Mouse (Mus musculus) testis, adult 2 months (tissue): Measurements from ENCODE around the gene Tcf3. TPM values are rescaled to one million over a fixed set of nuclear protein-coding genes. Genes with fewer than 3 reads are reported as not detected.

Source experiments
- H3K27ac ChIP-seq: fragments of 200-500 bp; 2 replicates; pipeline ENCODE4 v1.5.1; 2012; ENCODE audit warnings: low read depth, low read length; ENCODE audit not compliant: control insufficient read depth, insufficient read depth
- H3K27me3 ChIP-seq: fragments of 200-500 bp; 2 replicates; pipeline ENCODE4 v1.6.1; 2012; ENCODE audit warnings: mild to moderate bottlenecking, low read length, moderate library complexity; ENCODE audit not compliant: control insufficient read depth, insufficient read depth
- H3K36me3 ChIP-seq: fragments of 200-500 bp; 2 replicates; pipeline ENCODE4 v1.6.1; 2012; ENCODE audit warnings: mild to moderate bottlenecking, low read length; ENCODE audit not compliant: control insufficient read depth, insufficient read depth
- H3K4me1 ChIP-seq: fragments of 200-500 bp; 2 replicates; pipeline ENCODE4 v1.6.1; 2012; ENCODE audit warnings: low read length; ENCODE audit not compliant: control insufficient read depth, insufficient read depth
- H3K4me3 ChIP-seq: fragments of 200-500 bp; 2 replicates; pipeline ENCODE4 v1.5.1; 2012; ENCODE audit warnings: low read depth, mild to moderate bottlenecking, low read length, moderate library complexity, mixed read lengths; ENCODE audit not compliant: control insufficient read depth
- CTCF ChIP-seq: fragments of 200-500 bp; IDR thresholded peaks from 2 replicates; pipeline ENCODE4 v1.5.1; 2012; ENCODE audit warnings: low read depth, mild to moderate bottlenecking, inconsistent platforms, low read length, moderate library complexity; ENCODE audit not compliant: control insufficient read depth, insufficient read depth, insufficient replicate concordance
- POLR2A ChIP-seq: fragments of 200-500 bp; IDR thresholded peaks from 2 replicates; pipeline ENCODE4 v1.6.1; 2012; ENCODE audit warnings: low read depth, mild to moderate bottlenecking, inconsistent platforms, low read length, moderate library complexity; ENCODE audit not compliant: control insufficient read depth
- polyA plus RNA-seq: library from polyadenylated mRNA; depleted of rRNA; stranded (reverse); fragments of >200 nt; gene quantifications from 2 replicates; pipeline ENCODE4 v1.2.3, GENCODE M21; 2012

Gene Tcf3
- polyA plus RNA-seq, 1 experiment, result 14.9 TPM

DNA sequence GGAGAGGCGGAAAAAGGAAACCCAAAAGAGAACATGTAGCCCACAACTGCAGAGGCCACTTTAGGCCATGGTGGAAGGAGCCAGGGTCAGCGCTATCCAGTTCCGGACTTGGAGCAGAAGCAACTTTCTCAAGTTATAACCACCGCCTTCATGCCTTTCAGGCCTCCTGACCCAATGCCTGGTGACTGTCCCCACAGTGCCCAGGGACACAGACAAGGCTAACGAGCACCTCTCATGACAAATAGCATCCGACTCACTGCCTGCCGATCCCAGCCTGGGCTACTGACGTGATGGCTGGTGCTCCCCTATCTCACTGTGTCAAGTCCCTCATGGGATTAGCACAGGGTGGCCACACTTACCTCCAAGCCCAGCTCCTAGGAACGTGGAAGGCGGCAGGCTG is 12.7 kb downstream of the Tcf3 start:
- TF ChIP-seq POLR2A (no peak), CTCF (no peak)
- no peak overlapping the region for H3K27ac ChIP-seq
- no peak overlapping the region for H3K4me3 ChIP-seq
- no peaks in the 10 kb centered on the region for H3K36me3 ChIP-seq
- no peaks in the 10 kb centered on the region for H3K4me1 ChIP-seq
- H3K27me3 ChIP-seq, result no peaks in the 10 kb centered on the region

DNA sequence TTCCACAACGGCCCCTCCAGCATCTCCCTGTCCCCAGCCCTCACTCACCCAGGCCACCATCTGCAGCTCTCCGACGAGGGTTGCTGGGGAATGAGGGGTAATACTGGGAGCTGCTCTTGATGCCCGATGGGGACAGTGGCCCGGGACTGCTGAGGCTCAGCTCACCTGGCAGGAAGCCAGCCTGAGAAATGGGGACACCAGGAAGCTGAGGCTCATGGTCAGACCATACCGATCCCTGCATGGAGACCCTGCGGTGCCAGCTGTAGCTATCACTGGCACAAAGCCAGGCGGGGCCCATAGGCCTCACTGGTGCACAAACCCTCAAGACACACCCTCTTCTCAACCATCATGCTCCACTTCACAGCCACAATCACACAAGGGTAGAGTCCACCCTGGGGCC is 14.0 kb downstream of the Tcf3 start:
- no peaks in the 10 kb centered on the region for H3K36me3 ChIP-seq
- H3K4me3 ChIP-seq, result no peak overlapping the region
- no peaks in the 10 kb centered on the region for H3K4me1 ChIP-seq
- H3K27me3 ChIP-seq, result no peaks in the 10 kb centered on the region
- H3K27ac ChIP-seq, result no peak overlapping the region
- TF ChIP-seq POLR2A (no peak), CTCF (no peak)

DNA sequence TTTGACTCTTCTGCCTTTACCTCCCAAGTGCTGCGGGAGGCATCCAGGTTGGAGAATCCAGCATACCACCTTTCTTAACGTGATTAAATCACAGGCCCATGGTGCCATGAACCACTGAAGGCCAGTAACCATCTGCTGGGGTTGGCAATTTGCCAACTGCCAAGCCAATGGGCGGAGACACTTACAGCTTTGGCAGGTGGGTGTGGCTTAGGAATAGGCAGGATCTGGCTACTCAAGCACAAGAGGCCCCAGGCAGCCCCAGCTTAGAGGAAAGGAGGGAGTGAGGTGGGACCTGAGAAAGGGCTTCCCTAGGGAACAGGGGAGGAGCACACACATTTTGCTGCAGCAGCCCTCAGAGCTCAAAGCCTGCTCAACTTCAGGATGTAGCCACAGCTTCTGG is 15.1 kb downstream of the Tcf3 start:
- Histone ChIP-seq H3K4me3 (no peak overlapping the region), H3K27ac (no peak overlapping the region), H3K27me3 (no peaks in the 10 kb centered on the region), H3K36me3 (no peaks in the 10 kb centered on the region), H3K4me1 (no peaks in the 10 kb centered on the region)
- no peak for TF ChIP-seq CTCF

DNA sequence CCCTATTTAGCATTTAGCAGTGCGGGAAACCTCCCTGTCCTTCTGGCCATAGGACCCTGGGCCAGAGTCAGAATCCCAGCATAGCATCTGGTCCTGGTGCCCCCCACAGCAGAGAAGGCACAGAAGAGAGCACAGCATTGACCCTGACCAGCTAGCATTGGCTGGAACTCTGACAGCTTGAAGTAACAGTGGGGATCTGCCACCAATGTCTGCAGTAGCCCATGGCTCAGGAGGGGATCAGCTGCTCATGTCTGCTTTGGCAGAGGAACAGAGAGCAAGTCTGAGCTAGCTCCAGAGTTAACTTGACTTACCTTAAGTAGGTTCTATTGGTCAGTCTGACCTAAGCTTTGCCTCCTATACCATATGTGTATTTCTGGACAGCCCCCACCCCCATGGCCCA is 15.6 kb downstream of the Tcf3 start:
- Histone ChIP-seq H3K4me1 (no peaks in the 10 kb centered on the region), H3K36me3 (no peaks in the 10 kb centered on the region)
- TF ChIP-seq CTCF (no peak), POLR2A (no peak)

DNA sequence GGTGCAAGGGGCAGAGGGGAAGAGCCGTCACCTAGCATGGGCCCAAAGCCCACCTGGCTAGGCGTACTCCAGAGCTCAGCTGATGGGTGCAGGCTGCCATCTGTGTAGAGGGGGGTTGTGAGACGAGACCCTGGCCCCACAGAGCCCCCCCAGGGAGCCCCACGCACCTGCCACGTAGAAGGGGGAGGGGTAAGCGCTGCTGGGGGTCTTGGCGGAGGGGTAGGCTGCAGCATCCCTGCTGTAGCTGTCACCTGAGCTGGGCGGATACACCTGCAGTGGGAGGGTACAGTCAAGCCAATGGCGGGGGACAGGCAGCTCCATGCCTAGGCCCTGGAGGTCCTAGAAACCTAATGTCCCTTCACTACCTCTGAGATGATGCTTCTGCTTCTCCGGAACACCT is 16.1 kb downstream of the Tcf3 start:
- TF ChIP-seq CTCF (no peak), POLR2A (no peak)
- Histone ChIP-seq H3K4me1 (no peaks in the 10 kb centered on the region), H3K36me3 (no peaks in the 10 kb centered on the region), H3K27me3 (no peaks in the 10 kb centered on the region), H3K4me3 (no peak overlapping the region), H3K27ac (no peak overlapping the region)

More for the DNA sequence above, 15.6 kb downstream of the Tcf3 start:
- no peak overlapping the region for H3K27ac ChIP-seq
- no peak overlapping the region for H3K4me3 ChIP-seq
- H3K27me3 ChIP-seq, result no peaks in the 10 kb centered on the region

DNA sequence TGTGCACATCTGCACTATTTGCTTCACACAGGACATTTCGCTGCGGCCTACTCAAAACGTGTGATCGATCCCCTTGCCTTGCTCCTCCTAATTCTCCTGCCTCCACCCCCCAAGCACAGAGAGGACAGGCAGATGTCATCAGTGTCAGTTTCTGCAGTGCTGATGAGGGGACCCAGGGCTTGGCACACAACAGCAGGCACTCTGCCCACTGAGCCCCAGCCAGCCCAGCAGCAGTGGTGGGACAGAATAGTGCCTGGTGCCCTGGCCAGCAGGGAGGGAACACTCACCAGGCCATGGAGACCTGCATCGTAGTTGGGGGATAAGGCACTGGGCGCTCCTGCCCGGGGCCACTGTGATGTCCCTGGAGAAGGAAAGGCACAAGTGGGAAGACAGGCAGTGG is 17.9 kb downstream of the Tcf3 start:
- Histone ChIP-seq H3K36me3 (no peaks in the 10 kb centered on the region), H3K27ac (no peak overlapping the region), H3K4me3 (no peak overlapping the region), H3K4me1 (no peaks in the 10 kb centered on the region), H3K27me3 (no peaks in the 10 kb centered on the region)
- TF ChIP-seq CTCF, result no peak
- no peak for TF ChIP-seq POLR2A

DNA sequence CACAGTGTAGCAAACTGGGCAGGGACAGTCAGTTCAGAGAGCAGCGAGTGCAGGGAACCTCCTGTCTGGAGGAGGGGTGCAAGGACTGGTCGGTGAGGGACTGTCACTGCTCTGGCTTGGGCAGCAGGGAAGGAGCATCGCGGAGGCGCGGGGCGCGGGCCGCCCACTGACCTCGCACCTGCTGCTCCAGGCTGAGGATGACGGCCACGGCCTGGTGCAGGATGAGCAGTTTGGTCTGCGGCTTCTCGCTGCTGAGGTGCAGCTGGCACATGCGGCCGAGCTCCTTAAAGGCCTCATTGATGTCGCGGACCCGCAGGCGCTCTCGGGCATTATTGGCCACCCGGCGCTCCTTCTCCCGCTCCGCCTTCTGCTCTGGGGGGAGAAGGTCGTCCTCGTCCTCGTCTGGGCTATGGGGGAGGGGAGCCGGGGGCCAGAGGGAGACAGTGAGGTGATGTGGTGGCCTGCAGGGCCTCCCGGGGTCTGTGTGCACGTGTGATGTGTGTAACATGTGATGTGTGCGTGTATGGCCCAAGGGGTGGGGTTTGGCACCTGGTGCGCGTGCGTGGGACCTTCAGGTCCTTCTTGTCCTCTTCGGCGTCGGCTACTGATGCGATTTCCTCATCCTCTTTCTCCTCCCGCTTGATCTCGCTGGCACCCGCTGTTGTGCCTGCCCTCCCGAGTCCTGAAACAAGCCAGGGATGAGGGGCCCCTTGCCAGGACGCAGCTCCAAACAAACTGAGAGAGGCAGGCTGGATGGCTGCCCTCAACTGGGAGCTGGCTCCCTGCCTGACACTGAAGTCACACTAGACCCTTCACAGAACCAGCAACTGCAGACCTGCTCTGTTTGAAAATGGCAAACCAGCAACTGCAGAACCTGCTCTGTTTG is 20.5 kb downstream of the Tcf3 start:
- no peaks in the 10 kb centered on the region for H3K4me1 ChIP-seq
- no peaks in the 10 kb centered on the region for H3K36me3 ChIP-seq
- no peak overlapping the region for H3K27ac ChIP-seq
- H3K27me3 ChIP-seq, result no peaks in the 10 kb centered on the region
- TF ChIP-seq POLR2A, result no peak
- TF ChIP-seq CTCF, result no peak
- H3K4me3 ChIP-seq, result no peak overlapping the region
